Mouse (Mus musculus) forebrain, embryonic 13.5 days (tissue): ENCODE data around the gene Cfap97d1. TPM values are rescaled to one million over a fixed set of nuclear protein-coding genes. Genes with fewer than 3 reads are reported as not detected.

Source experiments
- ATAC-seq: fragments of 200-750 bp; cut with Nextera tagmentation; 2 replicates; pipeline ENCODE4 v1.8.0; 2017
- H3K27ac ChIP-seq: fragments of 300-500 bp; sonication (generic); 2 replicates; pipeline ENCODE4 v1.5.1; 2015; ENCODE audit warnings: inconsistent platforms, mild to moderate bottlenecking, moderate library complexity
- H3K27me3 ChIP-seq: fragments of 300-500 bp; sonication (generic); 2 replicates; pipeline ENCODE4 v1.6.1; 2015; ENCODE audit warnings: mild to moderate bottlenecking, inconsistent platforms
- H3K36me3 ChIP-seq: fragments of 300-500 bp; sonication (generic); 2 replicates; pipeline ENCODE4 v1.6.1; 2015; ENCODE audit warnings: mild to moderate bottlenecking, inconsistent platforms; ENCODE audit not compliant: poor library complexity, severe bottlenecking
- H3K4me1 ChIP-seq: fragments of 300-500 bp; sonication (generic); 2 replicates; pipeline ENCODE4 v1.6.1; 2015; ENCODE audit warnings: inconsistent platforms
- H3K4me2 ChIP-seq: fragments of 300-500 bp; sonication (generic); 2 replicates; pipeline ENCODE4 v1.6.1; 2015; ENCODE audit warnings: inconsistent platforms, mild to moderate bottlenecking, moderate library complexity
- H3K4me3 ChIP-seq: fragments of 300-500 bp; sonication (generic); 2 replicates; pipeline ENCODE4 v1.5.1; 2015; ENCODE audit warnings: mild to moderate bottlenecking, inconsistent platforms
- H3K9ac ChIP-seq: fragments of 300-500 bp; sonication (generic); 2 replicates; pipeline ENCODE4 v1.6.1; 2015; ENCODE audit warnings: mild to moderate bottlenecking, inconsistent platforms
- H3K9me3 ChIP-seq: fragments of 300-500 bp; sonication (generic); replicated peaks from 2 replicates; pipeline ENCODE4 v1.6.1; 2016; ENCODE audit warnings: inconsistent platforms
- WGBS: fragments of 180-500 bp; shearing (Covaris S2); methylation state at CpG from one replicate; pipeline ENCODE4 v1.1.7; 2015; 5-methylcytosine and 5-hydroxymethylcytosine counted together
- polyA plus RNA-seq: library from polyadenylated mRNA; unstranded; fragments of >200 nt; fragmentation: Nextera tagmentation; extraction: Ambion mirVana; gene quantifications from 2 replicates; pipeline ENCODE4 v1.2.1, GENCODE M21; 2015

The Cfap97d1 gene
- polyA plus RNA-seq, 1 experiment from 2014 or later = not detected

DNA sequence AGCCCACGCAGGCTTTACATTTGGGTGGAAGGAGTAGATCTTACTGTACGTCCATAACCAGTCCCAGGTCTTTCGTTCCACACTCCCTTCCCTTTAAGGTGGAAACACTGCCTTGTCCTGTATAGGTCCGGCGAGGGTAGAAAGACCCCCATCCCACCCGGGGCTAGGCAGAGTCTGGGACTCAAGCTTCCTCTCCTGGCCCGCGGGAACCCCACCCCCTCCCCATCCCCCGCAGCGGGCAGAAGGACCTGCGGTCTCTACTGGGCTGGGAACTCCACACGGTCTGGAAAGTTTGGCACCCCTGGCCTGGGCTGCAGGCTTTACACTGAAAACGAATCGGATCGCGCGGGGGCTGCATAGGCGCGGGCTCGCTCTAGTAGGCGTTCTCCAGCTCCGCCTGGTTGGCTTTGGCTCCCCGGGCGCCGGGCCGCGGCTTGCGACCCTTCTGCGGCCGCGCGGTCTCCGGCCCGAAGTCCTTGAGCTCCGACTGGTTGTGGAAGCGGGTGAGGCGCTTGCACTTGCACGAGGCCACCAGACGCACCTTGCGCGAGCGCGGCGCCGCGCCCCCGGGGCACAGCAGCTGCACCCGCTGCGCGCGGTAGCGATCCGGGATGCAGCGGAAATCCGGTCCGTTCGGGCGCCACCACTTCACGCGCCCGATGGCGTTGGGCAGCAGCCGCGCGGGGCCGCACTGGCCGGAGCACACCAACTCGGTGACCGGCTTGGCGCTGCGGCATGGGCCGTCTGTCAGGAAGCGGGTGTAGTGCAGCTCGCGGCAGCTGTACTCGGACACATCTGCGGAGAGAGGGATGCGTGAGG, 20.4 kb upstream of the Cfap97d1 start:
- Histone ChIP-seq H3K27ac (no peak overlapping the region), H3K4me2 (peak overlapping the region; percentile 97), H3K4me1 (peaks cover 27% of the 10 kb centered on the region), H3K36me3 (no peaks in the 10 kb centered on the region), H3K9ac (peak overlapping the region; percentile 70), H3K9me3 (no peaks in the 10 kb centered on the region), H3K27me3 (peaks cover 88% of the 10 kb centered on the region), H3K4me3 (peak overlapping the region; percentile 56)
- under 1% methylated on average over 78 of the region's 78 CpGs for WGBS
- ATAC-seq = 0 out of 2 replicates have a peak, but pooled peaks have one; percentile 48

DNA sequence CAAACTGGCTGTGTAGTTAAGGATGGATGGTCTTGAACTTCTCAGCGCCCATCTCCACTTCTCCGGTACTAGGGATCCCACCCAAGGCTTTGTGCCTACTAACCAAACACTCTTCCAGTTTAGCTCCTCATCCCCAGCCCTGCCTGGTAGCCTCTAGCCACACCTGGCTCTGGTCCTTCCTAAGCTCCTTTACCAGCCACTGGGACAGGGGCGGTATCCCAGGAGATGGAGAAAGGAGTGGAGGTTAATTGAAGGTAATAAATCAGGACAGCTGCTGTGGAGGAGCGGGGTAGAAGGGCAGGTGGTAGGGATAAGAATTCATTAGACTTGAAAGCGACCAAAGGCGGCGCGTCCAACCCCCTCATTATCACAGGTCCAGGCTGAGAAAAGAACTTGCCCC, 19.4 kb upstream of the Cfap97d1 start:
- H3K4me2 ChIP-seq = peak overlapping the region; percentile 97
- WGBS = 3% methylated on average over 8 of the region's 8 CpGs
- H3K4me1 ChIP-seq = peaks cover 27% of the 10 kb centered on the region
- H3K27ac ChIP-seq = no peak overlapping the region
- peaks cover 84% of the 10 kb centered on the region for H3K27me3 ChIP-seq
- H3K9ac ChIP-seq = no peak overlapping the region
- no peaks in the 10 kb centered on the region for H3K9me3 ChIP-seq
- ATAC-seq = no peak
- peak overlapping the region; percentile 56; the same call in 1 of the 2 replicates for H3K4me3 ChIP-seq
- no peaks in the 10 kb centered on the region for H3K36me3 ChIP-seq

GRCm38 (mm10) chr11:101965553-101965952, 18.5 kb upstream of the Cfap97d1 start:
- Histone ChIP-seq H3K4me1 (peaks cover 27% of the 10 kb centered on the region), H3K4me3 (no peak overlapping the region), H3K4me2 (no peak overlapping the region), H3K9ac (no peak overlapping the region), H3K9me3 (no peaks in the 10 kb centered on the region), H3K27ac (no peak overlapping the region), H3K36me3 (no peaks in the 10 kb centered on the region), H3K27me3 (peaks cover 77% of the 10 kb centered on the region)
- 3% methylated on average over 2 of the region's 2 CpGs for WGBS
- no peak for ATAC-seq

- WGBS = 16% methylated on average over 10 of the region's 10 CpGs
- Histone ChIP-seq H3K4me1 (peaks cover 27% of the 10 kb centered on the region), H3K36me3 (no peaks in the 10 kb centered on the region), H3K27me3 (peaks cover 62% of the 10 kb centered on the region), H3K27ac (no peak within 1 kb of the TSS), H3K4me3 (no peak within 1 kb of the TSS), H3K9me3 (no peaks in the 10 kb centered on the region), H3K9ac (no peak within 1 kb of the TSS), H3K4me2 (no peak within 1 kb of the TSS)
- ATAC-seq = no peak
Measured at GRCm38 (mm10) chr11:101966965-101967614, 17.0 kb upstream of the Cfap97d1 start, which contains the start of gene Sost. Sost (minus strand) TSS chr11:101967015.

DNA sequence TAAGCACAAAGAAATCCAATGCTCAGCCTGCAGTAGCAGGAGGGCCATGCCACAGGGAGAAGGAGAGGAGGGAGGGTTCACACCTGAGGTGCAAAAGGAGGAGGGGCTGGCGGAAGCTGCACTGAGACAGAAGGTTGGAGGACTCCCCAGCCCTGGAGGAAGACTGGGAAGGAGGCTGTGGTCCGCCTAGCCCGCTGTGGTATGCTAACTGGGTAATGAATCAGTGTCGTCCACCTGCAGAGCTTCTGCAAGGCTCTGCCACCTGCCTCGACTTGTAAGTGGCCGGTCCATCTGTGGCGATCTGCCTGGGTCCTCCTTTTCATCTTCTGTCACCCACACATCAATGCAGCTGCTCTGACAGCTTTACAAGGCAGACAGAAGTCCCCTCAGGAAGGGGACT, 15.8 kb upstream of the Cfap97d1 start:
- no peak overlapping the region for H3K9ac ChIP-seq
- no peaks in the 10 kb centered on the region for H3K36me3 ChIP-seq
- H3K27ac ChIP-seq = no peak overlapping the region
- no peak overlapping the region for H3K4me2 ChIP-seq
- no peaks in the 10 kb centered on the region for H3K9me3 ChIP-seq
- H3K4me3 ChIP-seq = no peak overlapping the region
- no peak for ATAC-seq
- 11% methylated on average over 7 of the region's 7 CpGs for WGBS
- H3K27me3 ChIP-seq = peaks cover 50% of the 10 kb centered on the region
- H3K4me1 ChIP-seq = peaks cover 19% of the 10 kb centered on the region

GRCm38 (mm10) chr11:101968791-101969190, 15.3 kb upstream of the Cfap97d1 start:
- Histone ChIP-seq H3K36me3 (no peaks in the 10 kb centered on the region), H3K4me2 (no peak overlapping the region), H3K4me1 (peaks cover 14% of the 10 kb centered on the region), H3K9ac (no peak overlapping the region), H3K27ac (no peak overlapping the region), H3K4me3 (no peak overlapping the region), H3K27me3 (peaks cover 45% of the 10 kb centered on the region), H3K9me3 (no peaks in the 10 kb centered on the region)
- peak; percentile 74; the same call in 1 of the 2 replicates for ATAC-seq
- 0% methylated on average over 5 of the region's 5 CpGs for WGBS

GRCm38 (mm10) chr11:101969835-101970234, 14.2 kb upstream of the Cfap97d1 start:
- ATAC-seq = no peak

GRCm38 (mm10) chr11:101971410-101971809, 12.7 kb upstream of the Cfap97d1 start:
- H3K36me3 ChIP-seq = no peaks in the 10 kb centered on the region
- H3K4me1 ChIP-seq = no peaks in the 10 kb centered on the region
- no peak overlapping the region for H3K9ac ChIP-seq
- no peak overlapping the region for H3K27ac ChIP-seq
- H3K9me3 ChIP-seq = no peaks in the 10 kb centered on the region
- no peak for ATAC-seq
- H3K27me3 ChIP-seq = peaks cover 19% of the 10 kb centered on the region
- no peak overlapping the region for H3K4me2 ChIP-seq
- H3K4me3 ChIP-seq = no peak overlapping the region
- WGBS = 45% methylated on average over 3 of the region's 3 CpGs

More at GRCm38 (mm10) chr11:101969835-101970234, 14.2 kb upstream of the Cfap97d1 start:
- Histone ChIP-seq H3K4me2 (no peak overlapping the region), H3K9me3 (no peaks in the 10 kb centered on the region), H3K27me3 (peaks cover 35% of the 10 kb centered on the region), H3K36me3 (no peaks in the 10 kb centered on the region), H3K4me3 (no peak overlapping the region), H3K9ac (no peak overlapping the region), H3K27ac (no peak overlapping the region), H3K4me1 (0 out of 2 replicates have a peak, but pooled peaks cover 3% of the 10 kb centered on the region)
- WGBS = 83% methylated on average over 13 of the region's 13 CpGs

DNA sequence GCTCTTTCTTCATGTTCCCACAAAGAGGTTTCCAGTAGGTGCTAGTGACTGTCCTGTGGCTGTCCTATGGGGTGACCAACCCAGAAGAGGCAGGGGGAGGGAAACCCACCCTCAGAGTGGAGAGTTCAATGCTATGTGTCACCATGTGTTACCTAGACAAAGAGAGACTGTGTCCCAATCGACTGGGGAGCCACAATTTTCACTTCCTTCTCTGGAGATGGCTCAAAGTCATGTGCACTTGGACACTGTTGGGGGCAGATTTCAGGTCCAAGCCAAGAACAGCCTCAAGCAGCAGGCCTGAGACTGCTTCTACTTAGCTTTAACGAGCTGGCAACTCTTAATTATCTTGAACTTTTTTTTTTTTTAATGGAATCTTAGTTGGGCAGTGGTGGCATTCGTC, 12.0 kb upstream of the Cfap97d1 start:
- H3K27ac ChIP-seq = no peak overlapping the region

DNA sequence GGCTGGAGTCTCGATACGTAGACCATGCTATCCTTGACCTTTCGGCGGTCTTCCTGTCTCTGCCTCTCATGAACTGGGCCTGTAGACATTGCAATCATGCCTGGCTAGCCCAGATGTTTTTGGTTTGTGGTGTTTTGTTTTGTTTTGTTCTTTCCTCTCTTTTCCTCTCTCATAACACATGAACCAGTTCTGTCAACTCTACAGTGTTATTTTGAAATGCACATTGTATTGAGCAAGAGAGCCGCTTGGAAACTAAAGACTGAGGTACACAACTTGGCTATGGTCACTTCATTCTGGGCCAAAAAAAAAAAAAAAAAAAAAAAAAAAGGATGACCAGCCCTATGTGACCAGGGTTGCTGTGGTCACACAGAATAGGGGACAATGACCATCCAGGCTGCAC, 11.4 kb upstream of the Cfap97d1 start:
- no peaks in the 10 kb centered on the region for H3K4me1 ChIP-seq
- WGBS = 99% methylated on average over 5 of the region's 5 CpGs
- ATAC-seq = no peak

More for the DNA sequence above, 12.0 kb upstream of the Cfap97d1 start:
- Histone ChIP-seq H3K4me1 (no peaks in the 10 kb centered on the region), H3K9me3 (no peaks in the 10 kb centered on the region), H3K4me3 (no peak overlapping the region), H3K9ac (no peak overlapping the region), H3K27me3 (peaks cover 12% of the 10 kb centered on the region; the same call in 1 of the 2 replicates), H3K36me3 (no peaks in the 10 kb centered on the region), H3K4me2 (no peak overlapping the region)
- WGBS = 66% methylated on average over 3 of the region's 3 CpGs
- no peak for ATAC-seq

DNA sequence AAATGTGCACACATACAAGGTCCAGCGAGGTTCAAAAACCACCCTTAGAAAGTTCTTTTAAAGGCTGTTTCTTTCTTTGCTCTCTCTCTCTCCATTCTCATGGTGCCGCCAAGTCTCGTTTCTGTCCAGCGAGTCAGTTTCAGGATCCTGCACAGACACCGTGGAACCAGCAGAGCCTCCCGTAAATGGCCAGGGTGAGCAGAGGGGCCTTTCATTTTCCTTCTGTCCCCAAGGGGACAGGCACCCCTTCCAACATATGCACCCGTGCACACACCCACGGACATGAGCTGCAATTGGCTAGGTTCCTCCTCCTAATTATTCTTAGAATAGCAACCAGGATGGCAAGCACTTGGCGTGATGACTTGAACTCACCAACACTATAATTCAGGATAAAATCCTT, 10.6 kb upstream of the Cfap97d1 start:
- H3K4me2 ChIP-seq = no peak overlapping the region
- H3K9ac ChIP-seq = no peak overlapping the region
- 82% methylated on average over 9 of the region's 9 CpGs for WGBS
- H3K4me1 ChIP-seq = no peaks in the 10 kb centered on the region
- no peak overlapping the region for H3K4me3 ChIP-seq
- H3K9me3 ChIP-seq = no peaks in the 10 kb centered on the region
- ATAC-seq = no peak
- peaks cover under 1% of the 10 kb centered on the region; the same call in 1 of the 2 replicates for H3K27me3 ChIP-seq
- no peak overlapping the region for H3K27ac ChIP-seq
- H3K36me3 ChIP-seq = no peaks in the 10 kb centered on the region

More for the DNA sequence above, 11.4 kb upstream of the Cfap97d1 start:
- Histone ChIP-seq H3K36me3 (no peaks in the 10 kb centered on the region), H3K27me3 (peaks cover 6% of the 10 kb centered on the region; the same call in 1 of the 2 replicates), H3K9me3 (no peaks in the 10 kb centered on the region), H3K4me2 (no peak overlapping the region), H3K4me3 (no peak overlapping the region), H3K9ac (no peak overlapping the region), H3K27ac (no peak overlapping the region)

GRCm38 (mm10) chr11:101974181-101974580, 9.9 kb upstream of the Cfap97d1 start:
- Histone ChIP-seq H3K4me2 (no peak overlapping the region), H3K9me3 (no peaks in the 10 kb centered on the region), H3K4me1 (no peaks in the 10 kb centered on the region)

More at GRCm38 (mm10) chr11:101974181-101974580, 9.9 kb upstream of the Cfap97d1 start:
- no peak overlapping the region for H3K9ac ChIP-seq
- H3K27me3 ChIP-seq = no peaks in the 10 kb centered on the region
- 69% methylated on average over 6 of the region's 6 CpGs for WGBS
- ATAC-seq = no peak
- H3K36me3 ChIP-seq = no peaks in the 10 kb centered on the region
- H3K4me3 ChIP-seq = no peak overlapping the region
- no peak overlapping the region for H3K27ac ChIP-seq
